Mouse (Mus musculus) small intestine, adult 2 months (tissue): ENCODE measurements at regions not wholly inside any gene's neighbourhood (a gene's known extent, or its start where the extent isn't known, plus 50 kb on each side); places are given as distances from the start of the nearest gene placed in this dataset.

ENCODE experiments used
- CTCF ChIP-seq: fragments of 200-500 bp; IDR thresholded peaks from 2 replicates; pipeline ENCODE4 v1.5.1; 2012; ENCODE audit warnings: low read depth, mild to moderate bottlenecking, control low read depth, inconsistent platforms, low read length, moderate library complexity, mixed read lengths; ENCODE audit not compliant: insufficient replicate concordance, insufficient read length; ENCODE audit errors: extremely low read depth
- POLR2A ChIP-seq: fragments of 200-500 bp; IDR thresholded peaks from 2 replicates; pipeline ENCODE4 v1.6.1; 2012; ENCODE audit warnings: low read depth, mild to moderate bottlenecking, control low read depth, inconsistent platforms, low read length, moderate library complexity

GRCm38 (mm10) chr10:9231751-9232150, 345.9 kb upstream of the Sash1 start:
- TF ChIP-seq POLR2A (no peak), CTCF (no peak)
